Mouse (Mus musculus): ENCODE data around the gene Zfp983. TPM values are rescaled to one million over a fixed set of nuclear protein-coding genes. Genes with fewer than 3 reads are reported as not detected.

The Zfp983 gene
- total and polyA plus RNA-seq, 3 experiments = 0.18 to 19.3 (median 6.7) TPM

DNA sequence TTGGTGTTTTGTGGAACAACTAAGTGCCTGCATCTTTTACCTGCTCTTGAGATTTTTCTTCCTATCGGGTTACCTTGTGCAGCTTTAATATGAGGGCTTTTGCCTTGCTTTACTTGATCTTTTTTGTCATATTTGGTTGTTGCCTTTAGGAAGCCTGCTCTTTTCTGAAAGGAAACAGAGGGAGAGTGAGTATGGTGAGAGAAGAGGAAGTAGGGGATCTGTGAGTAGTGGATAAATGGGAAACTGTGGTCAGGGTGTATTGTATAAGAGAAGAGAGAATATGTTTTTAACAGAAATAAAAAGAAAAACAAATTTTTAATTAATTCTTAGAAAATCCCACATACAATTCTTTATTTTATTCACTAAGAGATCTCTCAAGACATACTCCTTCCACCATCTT is 53.0 kb downstream of the Zfp983 start:
- no peaks in the 10 kb centered on the region for H3K36me3 ChIP-seq (replicated peaks)
- DNase-seq (ENCODE audit: low spot score) (no peak), ATAC-seq (ENCODE audit: extremely low read depth, insufficient number of reproducible peaks, low FRiP score, poor library complexity, severe bottlenecking) (no peak)
- peak overlapping the region; percentile 65; the same call in 1 of the 2 replicates for H3K4me3 ChIP-seq (ENCODE audit: low read depth, low read length)
- no peak for TF ChIP-seq GATA2 (IDR thresholded peaks at IDR 0.05; ENCODE audit: borderline replicate concordance, low read depth, low read length)
- TF ChIP-seq GATA1 (IDR thresholded peaks at IDR 0.05; ENCODE audit: borderline replicate concordance, low read length) = no peak
- TF ChIP-seq CTCF (IDR thresholded peaks at IDR 0.05; ENCODE audit: low read depth, low read length) = no peak
- TF ChIP-seq POLR2AphosphoS5 (IDR thresholded peaks at IDR 0.05; ENCODE audit: insufficient replicate concordance, low read depth, low read length) = no peak
- H3K27me3 ChIP-seq (ENCODE audit: insufficient read depth, low read length) = no peaks in the 10 kb centered on the region
- H3K4me1 ChIP-seq (ENCODE audit: insufficient read depth, low read depth, low read length) = peaks cover 36% of the 10 kb centered on the region
- no peaks in the 10 kb centered on the region for H3K9me3 ChIP-seq (replicated peaks)

DNA sequence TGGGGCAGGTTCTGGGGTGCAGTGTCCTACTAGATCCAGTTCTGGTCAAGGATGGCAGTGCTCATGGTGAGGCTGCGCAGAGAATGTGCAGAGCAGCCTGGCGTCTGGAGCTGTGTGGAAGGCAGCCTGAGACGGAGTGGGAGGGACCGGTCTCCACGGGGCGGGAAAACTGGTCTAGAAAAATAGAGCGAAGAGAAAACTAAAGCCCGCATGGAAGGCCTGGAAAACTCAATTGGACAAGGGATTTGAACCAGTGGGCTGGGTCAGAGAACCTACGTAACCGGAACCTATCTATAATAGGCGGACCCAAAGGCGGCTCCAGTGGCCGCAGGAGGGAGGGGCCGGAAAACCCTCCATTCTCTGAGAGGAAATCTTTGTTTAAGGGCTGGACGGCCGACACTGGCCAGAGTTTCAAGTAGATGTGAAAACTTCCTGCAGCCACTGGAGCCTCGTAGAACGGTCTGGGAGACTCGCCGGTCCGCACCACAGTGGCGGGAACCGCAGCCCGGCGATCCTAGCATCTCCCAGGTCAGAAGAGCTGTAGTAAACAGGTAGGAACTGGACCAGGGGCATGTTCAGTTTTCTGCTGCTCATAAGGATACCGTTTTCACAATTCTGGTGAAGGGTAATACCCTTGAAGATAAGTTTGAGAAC is 57.0 kb downstream of the Zfp983 start, which contains the start of gene Zfp760:
Gene Zfp760 (plus strand): TSS at position 399 of the 654 bp plus-strand sequence.
- peak; percentile 45 for DNase-seq (ENCODE audit: low spot score)

DNA sequence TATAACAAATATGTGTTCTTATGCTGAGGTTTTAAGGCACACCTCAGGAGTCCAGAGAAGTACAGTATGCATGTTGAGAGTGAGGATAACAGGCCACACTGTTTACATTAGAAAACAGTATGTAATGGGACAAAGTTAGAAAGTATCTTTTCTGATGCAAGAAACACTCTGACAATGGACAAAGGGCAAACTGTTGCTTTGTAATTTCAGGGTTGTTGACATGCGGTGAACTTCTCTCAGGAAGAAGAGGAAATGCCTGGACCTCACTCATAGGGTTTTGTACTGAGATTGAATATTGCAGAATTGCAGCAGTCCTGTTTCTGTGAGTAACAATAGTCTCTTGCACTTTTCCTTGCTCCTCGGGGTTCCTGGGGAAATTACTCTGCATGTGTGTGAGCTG is 58.0 kb downstream of the Zfp983 start:
- DNase-seq (ENCODE audit: low spot score) (no peak), ATAC-seq (ENCODE audit: extremely low read depth, insufficient number of reproducible peaks, low FRiP score, poor library complexity, severe bottlenecking) (no peak)
- H3K4me1 ChIP-seq (ENCODE audit: insufficient read depth, low read depth, low read length) = peaks cover 22% of the 10 kb centered on the region
- H3K4me3 ChIP-seq (ENCODE audit: low read depth, low read length) = peak overlapping the region; percentile 11; the same call in 1 of the 2 replicates
- H3K9me3 ChIP-seq (replicated peaks) = no peaks in the 10 kb centered on the region
- TF ChIP-seq CTCF (IDR thresholded peaks at IDR 0.05; ENCODE audit: low read depth, low read length) (no peak), GATA2 (IDR thresholded peaks at IDR 0.05; ENCODE audit: borderline replicate concordance, low read depth, low read length) (no peak), TAL1 (conservative IDR thresholded peaks at IDR 0.05; ENCODE audit: low read depth, low read length) (no peak), GATA1 (IDR thresholded peaks at IDR 0.05; ENCODE audit: borderline replicate concordance, low read length) (no peak)
- peaks cover 20% of the 10 kb centered on the region for H3K36me3 ChIP-seq (replicated peaks)
- no peaks in the 10 kb centered on the region for H3K27me3 ChIP-seq (ENCODE audit: insufficient read depth, low read length)

More for the DNA sequence above, 57.0 kb downstream of the Zfp983 start, which contains the start of gene Zfp760:
- Histone ChIP-seq H3K36me3 (replicated peaks) (peaks cover 17% of the 10 kb centered on the region), H3K9me3 (replicated peaks) (no peaks in the 10 kb centered on the region), H3K4me3 (ENCODE audit: low read depth, low read length) (peak within 1 kb of the TSS; percentile 80), H3K27me3 (ENCODE audit: insufficient read depth, low read length) (no peaks in the 10 kb centered on the region), H3K4me1 (ENCODE audit: insufficient read depth, low read depth, low read length) (peaks cover 31% of the 10 kb centered on the region)
- ATAC-seq (ENCODE audit: extremely low read depth, insufficient number of reproducible peaks, low FRiP score, poor library complexity, severe bottlenecking) = peak; percentile 85
- no peak for TF ChIP-seq POLR2AphosphoS5 (IDR thresholded peaks at IDR 0.05; ENCODE audit: insufficient replicate concordance, low read depth, low read length)

Other genes with a start within 250 kb of the Zfp983 start
- 8.4 and 15.4 TPM in 2 replicates for gene Zfp54, start 227.4 kb upstream of the Zfp983 start, total RNA-seq (2014; fragmentation: Nextera tagmentation)
- 10.7 and 12.6 TPM in 2 replicates for gene Zfp54, start 227.4 kb upstream of the Zfp983 start, total RNA-seq (2017)
- 0.27 and 0.28 TPM in 2 replicates for gene Zfp54, start 227.4 kb upstream of the Zfp983 start, polyA plus RNA-seq (2012)
- 21.5 and 25.3 TPM in 2 replicates for gene Zfp51, start 200.2 kb upstream of the Zfp983 start, total RNA-seq (2014; fragmentation: Nextera tagmentation)
- gene Zfp51, start 200.2 kb upstream of the Zfp983 start, total RNA-seq (2017) = 14.9 and 16.6 TPM in 2 replicates
- 0.65 and 0.88 TPM in 2 replicates for gene Zfp51, start 200.2 kb upstream of the Zfp983 start, polyA plus RNA-seq (2012)
- gene Zfp53, start 161.6 kb upstream of the Zfp983 start, total RNA-seq (2014; fragmentation: Nextera tagmentation) = 15.1 and 15.3 TPM in 2 replicates
- 8.5 and 8.7 TPM in 2 replicates for gene Zfp53, start 161.6 kb upstream of the Zfp983 start, total RNA-seq (2017)
- gene Zfp53, start 161.6 kb upstream of the Zfp983 start, polyA plus RNA-seq (2012) = 2.6 and 2.9 TPM in 2 replicates
- gene Zfp52, start 115.1 kb upstream of the Zfp983 start, total RNA-seq (2014; fragmentation: Nextera tagmentation) = 5.7 and 7.8 TPM in 2 replicates
- 6.9 and 7.4 TPM in 2 replicates for gene Zfp52, start 115.1 kb upstream of the Zfp983 start, total RNA-seq (2017)
- gene Zfp52, start 115.1 kb upstream of the Zfp983 start, polyA plus RNA-seq (2012) = 0.36 and 0.61 TPM in 2 replicates
- 22.6 and 24.2 TPM in 2 replicates for gene Zfp948, start 83.6 kb upstream of the Zfp983 start, total RNA-seq (2014; fragmentation: Nextera tagmentation)
- gene Zfp948, start 83.6 kb upstream of the Zfp983 start, total RNA-seq (2017) = 11.7 and 13.8 TPM in 2 replicates
- 1.3 and 2.1 TPM in 2 replicates for gene Zfp948, start 83.6 kb upstream of the Zfp983 start, polyA plus RNA-seq (2012)
- gene Gm10226, start 41.2 kb downstream of the Zfp983 start, total RNA-seq (2014; fragmentation: Nextera tagmentation) = 12.7 TPM in 1 of 2 replicates, not detected in the other
- gene Gm10226, start 41.2 kb downstream of the Zfp983 start, total RNA-seq (2017) = 17.8 and 19.5 TPM in 2 replicates
- not detected in 2 replicates for gene Gm10226, start 41.2 kb downstream of the Zfp983 start, polyA plus RNA-seq (2012)
- 21.4 and 24.0 TPM in 2 replicates for gene Zfp760, start 57.1 kb downstream of the Zfp983 start, total RNA-seq (2014; fragmentation: Nextera tagmentation)
- 14.1 and 14.5 TPM in 2 replicates for gene Zfp760, start 57.1 kb downstream of the Zfp983 start, total RNA-seq (2017)
- gene Zfp760, start 57.1 kb downstream of the Zfp983 start, polyA plus RNA-seq (2012) = 1.0 and 1.2 TPM in 2 replicates
- gene Zfp229, start 80.2 kb downstream of the Zfp983 start, total RNA-seq (2014; fragmentation: Nextera tagmentation) = 7.6 and 8.3 TPM in 2 replicates
- gene Zfp229, start 80.2 kb downstream of the Zfp983 start, total RNA-seq (2017) = 6.0 and 6.2 TPM in 2 replicates
- gene Zfp229, start 80.2 kb downstream of the Zfp983 start, polyA plus RNA-seq (2012) = 2.4 and 2.6 TPM in 2 replicates
- gene Zfp820, start 195.1 kb downstream of the Zfp983 start, total RNA-seq (2014; fragmentation: Nextera tagmentation) = not detected in 2 replicates
- gene Zfp820, start 195.1 kb downstream of the Zfp983 start, total RNA-seq (2017) = 0.05 TPM in 1 of 2 replicates, not detected in the other
- gene Zfp820, start 195.1 kb downstream of the Zfp983 start, polyA plus RNA-seq (2012) = not detected in 2 replicates

All from G1E (cell line).